Comparison of ENCODE assay signal across 10 mouse cellular contexts in the genomic region with DNA sequence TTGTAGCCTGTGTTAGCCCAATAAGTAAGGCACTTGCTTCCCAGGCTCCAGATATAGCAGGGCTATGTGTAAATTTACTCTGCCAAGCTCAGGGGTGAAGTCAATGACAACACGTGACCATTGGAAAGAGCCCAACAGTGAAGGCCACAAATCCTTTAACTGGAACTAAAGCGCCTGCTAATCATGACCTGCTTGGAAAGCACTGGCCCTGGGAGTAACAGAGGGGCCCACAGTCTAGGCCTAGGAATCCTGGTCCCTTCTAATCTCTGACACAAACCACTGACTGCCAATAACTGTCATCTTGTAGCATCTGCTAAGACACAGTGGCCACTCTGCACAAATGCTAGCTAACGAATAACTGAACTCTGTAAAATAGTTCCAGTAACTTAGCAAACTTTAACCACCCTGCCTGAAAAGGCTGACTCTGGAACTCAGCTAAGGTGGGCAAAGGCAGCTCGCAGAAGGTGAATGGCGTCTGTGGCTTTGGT. TPM values are rescaled to one million over a fixed set of nuclear protein-coding genes. Genes with fewer than 3 reads are reported as not detected.
DNase-seq lines count a peak whose midpoint lies in the region; ATAC-seq and TF ChIP-seq lines count a peak whose summit lies in the region.
"Had no signal": no experiment of that assay in that cellular context is flagged by ENCODE, and none has a peak within 500 bp of the region (broad histone marks: within the 10 kb centered on the region; RNA-seq: fewer than 3 reads in every experiment).

No protein-coding gene starts in this region.

- no peak overlapping the region for H3K4me3 ChIP-seq in liver, adult 2 months (ENCODE audit: insufficient read depth, low read depth, low read length)
- no peak overlapping the region for H3K4me3 ChIP-seq in liver, embryonic 11.5 days (ENCODE audit: low read depth, low read length)
- H3K4me3 ChIP-seq in heart, embryonic 15.5 days, result no peak overlapping the region
- H3K4me3 ChIP-seq in kidney, embryonic 15.5 days (replicated peaks), result no peak overlapping the region
- no peak overlapping the region for H3K4me3 ChIP-seq in stomach, postnatal 0 days (ENCODE audit: low read depth, low read length)
- H3K4me3 ChIP-seq: erythroblast, embryonic 14.5 days had no signal

- DNase-seq in liver, adult 2 months (ENCODE audit: extremely low read depth, low read depth, low spot score), result peak; percentile 43
- DNase-seq in liver, embryonic 11.5 days (ENCODE audit: low spot score), result no peak
- no peak for DNase-seq in stomach, postnatal 0 days (ENCODE audit: low spot score)
- no peak for DNase-seq in layer of hippocampus, adult 8-10 months (ENCODE audit: low spot score in 2 of 2)
- no peak for DNase-seq in cerebellum, adult 9-10 months
- DNase-seq: lung, postnatal 10 days; retina, postnatal 1 day had no signal

- H3K9me3 ChIP-seq in liver, embryonic 11.5 days (ENCODE audit: control insufficient read depth, low read length), result no peaks in the 10 kb centered on the region
- H3K9me3 ChIP-seq in heart, embryonic 15.5 days (replicated peaks), result no peaks in the 10 kb centered on the region
- no peaks in the 10 kb centered on the region for H3K9me3 ChIP-seq in kidney, embryonic 15.5 days (replicated peaks)
- no peaks in the 10 kb centered on the region for H3K9me3 ChIP-seq in stomach, postnatal 0 days (ENCODE audit: control insufficient read depth, low read length)

- H3K36me3 ChIP-seq in liver, adult 2 months (ENCODE audit: control insufficient read depth, insufficient read depth, low read length), result no peaks in the 10 kb centered on the region
- H3K36me3 ChIP-seq in liver, embryonic 11.5 days (ENCODE audit: control insufficient read depth, insufficient read depth, low read length), result no peaks in the 10 kb centered on the region
- no peaks in the 10 kb centered on the region for H3K36me3 ChIP-seq in heart, embryonic 15.5 days
- H3K36me3 ChIP-seq in kidney, embryonic 15.5 days, result no peaks in the 10 kb centered on the region
- no peaks in the 10 kb centered on the region for H3K36me3 ChIP-seq in stomach, postnatal 0 days (ENCODE audit: control insufficient read depth, insufficient read depth, low read length)

- TF ChIP-seq CTCF in liver, adult 2 months (IDR thresholded peaks at IDR 0.05; ENCODE audit: low read depth, low read length), result no peak
- no peak for TF ChIP-seq CTCF in stomach, postnatal 0 days (IDR thresholded peaks at IDR 0.05; ENCODE audit: low read depth)

- H3K27me3 ChIP-seq in liver, adult 2 months (ENCODE audit: control insufficient read depth, insufficient read depth, low read length), result no peaks in the 10 kb centered on the region
- no peaks in the 10 kb centered on the region for H3K27me3 ChIP-seq in liver, embryonic 11.5 days (replicated peaks; ENCODE audit: control insufficient read depth, insufficient read depth, low read length)
- no peaks in the 10 kb centered on the region for H3K27me3 ChIP-seq in heart, embryonic 15.5 days
- no peaks in the 10 kb centered on the region for H3K27me3 ChIP-seq in kidney, embryonic 15.5 days
- no peaks in the 10 kb centered on the region for H3K27me3 ChIP-seq in stomach, postnatal 0 days (ENCODE audit: control insufficient read depth, insufficient read depth, low read length)

- peaks cover 2% of the 10 kb centered on the region for H3K4me1 ChIP-seq in liver, adult 2 months (ENCODE audit: control insufficient read depth, insufficient read depth, low read length)
- peaks cover 47% of the 10 kb centered on the region for H3K4me1 ChIP-seq in liver, embryonic 11.5 days (replicated peaks; ENCODE audit: control insufficient read depth, insufficient read depth, low read length)
- H3K4me1 ChIP-seq in heart, embryonic 15.5 days (replicated peaks), result peaks cover 93% of the 10 kb centered on the region
- H3K4me1 ChIP-seq in kidney, embryonic 15.5 days, result peaks cover 90% of the 10 kb centered on the region
- no peaks in the 10 kb centered on the region for H3K4me1 ChIP-seq in stomach, postnatal 0 days (replicated peaks; ENCODE audit: control insufficient read depth, insufficient read depth)

- no peak for TF ChIP-seq EP300 in stomach, postnatal 0 days (optimal IDR thresholded peaks at IDR 0.05)

- no peak overlapping the region for H3K4me2 ChIP-seq in liver, embryonic 11.5 days
- H3K4me2 ChIP-seq in heart, embryonic 15.5 days, result no peak overlapping the region
- no peak overlapping the region for H3K4me2 ChIP-seq in kidney, embryonic 15.5 days
- no peak overlapping the region for H3K4me2 ChIP-seq in stomach, postnatal 0 days (replicated peaks; ENCODE audit: low read depth)

- no peaks in the 10 kb centered on the region; the same call in 1 of the 2 replicates for H3K79me2 ChIP-seq in liver, adult 2 months (ENCODE audit: control insufficient read depth, insufficient read depth, low read length)

- H3K27ac ChIP-seq in liver, adult 2 months (replicated peaks; ENCODE audit: insufficient read depth, low read depth, low read length), result no peak overlapping the region
- H3K27ac ChIP-seq in liver, embryonic 11.5 days (ENCODE audit: low read depth, low read length), result no peak overlapping the region
- peak overlapping the region; percentile 92 for H3K27ac ChIP-seq in heart, embryonic 15.5 days
- H3K27ac ChIP-seq in kidney, embryonic 15.5 days, result peak overlapping the region; percentile 75
- peak overlapping the region; percentile 45; the same call in 1 of the 2 replicates for H3K27ac ChIP-seq in stomach, postnatal 0 days (replicated peaks)

- ATAC-seq in liver, embryonic 11.5 days (replicated peaks; ENCODE audit: low FRiP score), result no peak
- ATAC-seq in heart, embryonic 15.5 days (replicated peaks; ENCODE audit: insufficient number of reproducible peaks, insufficient read depth, low FRiP score, low read depth), result peak; percentile 50; the same call in 1 of the 2 replicates
- ATAC-seq in kidney, embryonic 15.5 days (replicated peaks; ENCODE audit: low FRiP score), result peak; percentile 59; the same call in 1 of the 2 replicates
- no peak for ATAC-seq in stomach, postnatal 0 days (ENCODE audit: low FRiP score, low TSS enrichment)

- no peak overlapping the region for H3K9ac ChIP-seq in liver, adult 2 months (ENCODE audit: low read depth, low read length)
- no peak overlapping the region for H3K9ac ChIP-seq in liver, embryonic 11.5 days (ENCODE audit: low read depth, low read length)
- no peak overlapping the region for H3K9ac ChIP-seq in heart, embryonic 15.5 days
- H3K9ac ChIP-seq in kidney, embryonic 15.5 days, result no peak overlapping the region
- H3K9ac ChIP-seq in stomach, postnatal 0 days (ENCODE audit: low read length), result no peak overlapping the region

- no peak for TF ChIP-seq POLR2A in liver, adult 2 months (IDR thresholded peaks at IDR 0.05; ENCODE audit: extremely low read depth, insufficient read depth, low read length)

- 62% methylated on average over 5 of the region's 5 CpGs for WGBS in liver, adult 2 months
- WGBS in liver, embryonic 11.5 days, result 68% methylated on average over 5 of the region's 5 CpGs
- 49% methylated on average over 5 of the region's 5 CpGs for WGBS in heart, embryonic 15.5 days
- WGBS in kidney, embryonic 15.5 days, result 76% methylated on average over 5 of the region's 5 CpGs
- 68% methylated on average over 5 of the region's 5 CpGs for WGBS in stomach, postnatal 0 days

RNA-seq across cellular contexts. Expression of gene Ezr, which starts 14.2 kb away (rescaled TPM):
- 3.1 and 3.2 TPM in 2 replicates for total RNA-seq in liver, adult 2 months (2014; rRNA removed)
- 2.4 and 2.6 TPM in 2 replicates for polyA plus RNA-seq in liver, adult 2 months (2012; rRNA removed)
- polyA plus RNA-seq in liver, embryonic 11.5 days (2014; fragmentation: Nextera tagmentation; extraction: Ambion mirVana), result 96.2 and 97.3 TPM in 2 replicates
- polyA plus RNA-seq in heart, embryonic 15.5 days (2015; fragmentation: Nextera tagmentation; extraction: Ambion mirVana), result 109 and 136 TPM in 2 replicates
- polyA plus RNA-seq in kidney, embryonic 15.5 days (2015; fragmentation: Nextera tagmentation; extraction: Ambion mirVana), result 182 and 184 TPM in 2 replicates
- polyA plus RNA-seq in stomach, postnatal 0 days (2015; fragmentation: Nextera tagmentation; extraction: Ambion mirVana), result 289 and 299 TPM in 2 replicates
- 10 to 100 TPM; 37.3 to 59.3 (median 44.4) TPM for total RNA-seq in layer of hippocampus, adult 8-10 months (2022)

Comparison
In these comparisons a context has a peak if more than half of its experiments do, and no peak if none do; other contexts are left out.
1. RNA of gene Ezr, which starts 14.2 kb away (polyA plus RNA-seq): 289 to 299 TPM in stomach, postnatal 0 days, 182 to 184 TPM in kidney, embryonic 15.5 days, 109 to 136 TPM in heart, embryonic 15.5 days and 96.2 to 97.3 TPM in liver, embryonic 11.5 days; 2.4 to 2.6 TPM in liver, adult 2 months; every median in the first group is over 10 times any median in the second.
2. H3K27ac ChIP-seq: peak in heart, embryonic 15.5 days (single experiment), kidney, embryonic 15.5 days (single experiment) and stomach, postnatal 0 days (single experiment); none in liver, adult 2 months (single experiment) and liver, embryonic 11.5 days (single experiment).
3. ATAC-seq: peak in heart, embryonic 15.5 days (single experiment) and kidney, embryonic 15.5 days (single experiment); none in liver, embryonic 11.5 days (single experiment) and stomach, postnatal 0 days (single experiment).